Mouse (Mus musculus): ENCODE measurements around the gene Acap3.

- no peak for TF ChIP-seq CTCF (IDR thresholded peaks at IDR 0.05; ENCODE audit: control insufficient read depth, insufficient read depth, insufficient replicate concordance, low read depth, low read length)
- no peak for TF ChIP-seq POLR2A (IDR thresholded peaks at IDR 0.05; ENCODE audit: control insufficient read depth, low read depth, low read length)
Observed at GRCm38 (mm10) chr4:155905634-155906033, 14.0 kb downstream of the Acap3 start.
